Mouse (Mus musculus): Measurements from ENCODE around the gene Trim80.

- no peak for TF ChIP-seq CTCF (IDR thresholded peaks at IDR 0.05; ENCODE audit: low read depth)
- no peak for TF ChIP-seq EP300 (optimal IDR thresholded peaks at IDR 0.05)
Measured at GRCm38 (mm10) chr11:115446906-115447305, 6.6 kb downstream of the Trim80 start.
